11 mouse cellular contexts compared by ENCODE assay signal in genomic region chr2:109920471-109920870, GRCm38 (mm10). TPM values are rescaled to one million over a fixed set of nuclear protein-coding genes. Genes with fewer than 3 reads are reported as not detected.
DNase-seq lines count a peak whose midpoint lies in the region; ATAC-seq lines count a peak whose summit lies in the region.
"Had no signal": no experiment of that assay in that cellular context is flagged by ENCODE, and none has a peak within 500 bp of the region (broad histone marks: within the 10 kb centered on the region; RNA-seq: fewer than 3 reads in every experiment).

No protein-coding gene starts in this region.

- intact Hi-C loops in heart, postnatal 25 days (cut with DNase I): no loop called here

- H3K9me3 ChIP-seq in heart, embryonic 10.5 days: no peaks in the 10 kb centered on the region
- H3K9me3 ChIP-seq in intestine, embryonic 15.5 days: no peaks in the 10 kb centered on the region
- no peaks in the 10 kb centered on the region for H3K9me3 ChIP-seq in midbrain, embryonic 14.5 days (ENCODE audit: control insufficient read depth, low read length)

- peak overlapping the region; percentile 47 for H3K9ac ChIP-seq in intestine, embryonic 15.5 days
- no peak overlapping the region for H3K9ac ChIP-seq in midbrain, embryonic 14.5 days (replicated peaks; ENCODE audit: low read length)

- ATAC-seq in intestine, embryonic 15.5 days: no peak
- no peak for ATAC-seq in midbrain, embryonic 14.5 days (ENCODE audit: low FRiP score, low TSS enrichment)
- ATAC-seq: lung, postnatal 0 days had no signal

- DNase-seq in heart, embryonic 10.5 days (ENCODE audit: low spot score): no peak
- no peak for DNase-seq in heart, postnatal 25 days (ENCODE audit: low spot score)
- DNase-seq in midbrain, embryonic 14.5 days: no peak
- DNase-seq in layer of hippocampus, adult 9-10 months (ENCODE audit: low spot score): no peak
- DNase-seq in cerebellum, postnatal 4 days (ENCODE audit: low spot score in 2 of 2): no peak
- DNase-seq in thymus, postnatal 14 days: no peak
- DNase-seq: heart, adult 11 months; right cerebral cortex, adult 18-20 months had no signal

- peak overlapping the region; percentile 19 for H3K4me3 ChIP-seq in heart, embryonic 10.5 days
- no peak overlapping the region for H3K4me3 ChIP-seq in brown adipose tissue, adult 24 weeks (ENCODE audit: insufficient read depth, low read depth, low read length)
- peak overlapping the region; percentile 92 for H3K4me3 ChIP-seq in intestine, embryonic 15.5 days (replicated peaks)
- H3K4me3 ChIP-seq in midbrain, embryonic 14.5 days (replicated peaks; ENCODE audit: low read depth, low read length): no peak overlapping the region

- H3K36me3 ChIP-seq in heart, embryonic 10.5 days: peaks cover under 1% of the 10 kb centered on the region; the same call in 1 of the 2 replicates
- no peaks in the 10 kb centered on the region for H3K36me3 ChIP-seq in intestine, embryonic 15.5 days
- no peaks in the 10 kb centered on the region for H3K36me3 ChIP-seq in midbrain, embryonic 14.5 days (ENCODE audit: control insufficient read depth, insufficient read depth, low read length)

- peaks cover 34% of the 10 kb centered on the region for H3K4me1 ChIP-seq in heart, embryonic 10.5 days
- H3K4me1 ChIP-seq in brown adipose tissue, adult 24 weeks (ENCODE audit: control insufficient read depth, insufficient read depth, insufficient read length, low read length): peaks cover 11% of the 10 kb centered on the region
- H3K4me1 ChIP-seq in intestine, embryonic 15.5 days (replicated peaks): peaks cover 11% of the 10 kb centered on the region
- H3K4me1 ChIP-seq in midbrain, embryonic 14.5 days (ENCODE audit: control insufficient read depth, insufficient read depth, low read length): peaks cover 30% of the 10 kb centered on the region

- no peaks in the 10 kb centered on the region for H3K27me3 ChIP-seq in heart, embryonic 10.5 days (ENCODE audit: insufficient read depth, poor library complexity, severe bottlenecking)
- H3K27me3 ChIP-seq in intestine, embryonic 15.5 days (replicated peaks): no peaks in the 10 kb centered on the region
- no peaks in the 10 kb centered on the region for H3K27me3 ChIP-seq in midbrain, embryonic 14.5 days (ENCODE audit: control insufficient read depth, insufficient read depth, low read length)

- WGBS in heart, embryonic 10.5 days: 80% methylated on average over 7 of the region's 7 CpGs
- 69% methylated on average over 7 of the region's 7 CpGs for WGBS in intestine, embryonic 15.5 days
- WGBS in midbrain, embryonic 14.5 days: 76% methylated on average over 7 of the region's 7 CpGs

- H3K4me2 ChIP-seq in intestine, embryonic 15.5 days (replicated peaks): peak overlapping the region; percentile 72
- H3K4me2 ChIP-seq in midbrain, embryonic 14.5 days (ENCODE audit: low read length): peak overlapping the region; percentile 89

- peak overlapping the region; percentile 75 for H3K27ac ChIP-seq in heart, embryonic 10.5 days
- H3K27ac ChIP-seq in brown adipose tissue, adult 24 weeks (replicated peaks; ENCODE audit: low read depth, low read length): 0 out of 2 replicates have a peak overlapping the region, but pooled peaks have one; percentile 2
- H3K27ac ChIP-seq in intestine, embryonic 15.5 days: no peak overlapping the region; the same call in 1 of the 2 replicates
- no peak overlapping the region for H3K27ac ChIP-seq in midbrain, embryonic 14.5 days (replicated peaks; ENCODE audit: low read depth, low read length)

RNA-seq across cellular contexts. Expression of gene Lgr4, which starts 3.0 kb away (rescaled TPM):
- 10.2 and 12.7 TPM in 2 replicates for polyA plus RNA-seq in heart, embryonic 10.5 days (2016; fragmentation: Nextera tagmentation; extraction: Ambion mirVana)
- 10 to 100 TPM; 26.0 to 28.9 TPM for total RNA-seq in heart, postnatal 25 days (2021)
- polyA plus RNA-seq in brown adipose tissue, adult 24 weeks (2012; ENCODE audit: insufficient read depth, insufficient read length, missing spikeins): 8.6 and 9.6 TPM in 2 replicates
- polyA plus RNA-seq in intestine, embryonic 15.5 days (2015; fragmentation: Nextera tagmentation; extraction: Ambion mirVana): 27.6 and 29.4 TPM in 2 replicates
- polyA plus RNA-seq in midbrain, embryonic 14.5 days (2014; fragmentation: Nextera tagmentation; extraction: Ambion mirVana): 11.6 and 12.0 TPM in 2 replicates

RNA-seq across cellular contexts. Expression of gene Lin7c, which starts 29.8 kb away (rescaled TPM):
- 50.8 and 54.3 TPM in 2 replicates for polyA plus RNA-seq in heart, embryonic 10.5 days (2016; fragmentation: Nextera tagmentation; extraction: Ambion mirVana)
- total RNA-seq in heart, postnatal 25 days (2021): 10 to 100 TPM; 41.6 to 43.3 TPM
- 24.6 and 24.7 TPM in 2 replicates for polyA plus RNA-seq in brown adipose tissue, adult 24 weeks (2012; ENCODE audit: insufficient read depth, insufficient read length, missing spikeins)
- polyA plus RNA-seq in intestine, embryonic 15.5 days (2015; fragmentation: Nextera tagmentation; extraction: Ambion mirVana): 64.3 and 72.0 TPM in 2 replicates
- polyA plus RNA-seq in midbrain, embryonic 14.5 days (2014; fragmentation: Nextera tagmentation; extraction: Ambion mirVana): 220 and 249 TPM in 2 replicates

Comparison
In these comparisons a context has a peak if more than half of its experiments do, and no peak if none do; other contexts are left out.
1. H3K27ac ChIP-seq: peak in heart, embryonic 10.5 days (single experiment) and brown adipose tissue, adult 24 weeks (single experiment); none in intestine, embryonic 15.5 days (single experiment) and midbrain, embryonic 14.5 days (single experiment).
2. H3K4me3 ChIP-seq: peak in heart, embryonic 10.5 days (single experiment) and intestine, embryonic 15.5 days (single experiment); none in brown adipose tissue, adult 24 weeks (single experiment) and midbrain, embryonic 14.5 days (single experiment).